Mouse (Mus musculus) hindbrain, embryonic 14.5 days (tissue): ENCODE measurements at regions not wholly inside any gene's neighbourhood (a gene's known extent, or its start where the extent isn't known, plus 50 kb on each side); places are given as distances from the start of the nearest gene placed in this dataset.

Experiments used
- ATAC-seq: fragments of 200-750 bp; cut with Nextera tagmentation; 2 replicates; pipeline ENCODE4 v1.8.0; 2017; ENCODE audit warnings: moderate number of reproducible peaks, mild to moderate bottlenecking, moderate TSS enrichment, moderate library complexity; ENCODE audit not compliant: low FRiP score
- DNase-seq: peaks from one replicate; pipeline ENCODE4 v3.0.0-alpha.2; 2015; ENCODE audit warnings: low spot score
- H3K27ac ChIP-seq: fragments of 300-500 bp; sonication (generic); 2 replicates; pipeline ENCODE4 v1.5.1; 2014; ENCODE audit warnings: mild to moderate bottlenecking, moderate library complexity
- H3K27me3 ChIP-seq: fragments of 300-500 bp; sonication (generic); 2 replicates; pipeline ENCODE4 v1.6.1; 2014; ENCODE audit warnings: mild to moderate bottlenecking, low read length, mixed read lengths; ENCODE audit not compliant: control insufficient read depth, insufficient read depth
- H3K36me3 ChIP-seq: fragments of 300-500 bp; sonication (generic); replicated peaks from 2 replicates; pipeline ENCODE4 v1.6.1; 2014; ENCODE audit not compliant: control insufficient read depth, insufficient read depth
- H3K4me1 ChIP-seq: fragments of 300-500 bp; sonication (generic); replicated peaks from 2 replicates; pipeline ENCODE4 v1.6.1; 2014; ENCODE audit warnings: antibody characterized with exemption, low read length, mixed read lengths; ENCODE audit not compliant: control insufficient read depth, insufficient read depth
- H3K4me2 ChIP-seq: fragments of 300-500 bp; sonication (generic); replicated peaks from 2 replicates; pipeline ENCODE4 v1.6.1; 2014; ENCODE audit warnings: mild to moderate bottlenecking, moderate library complexity
- H3K4me3 ChIP-seq: fragments of 300-500 bp; sonication (generic); replicated peaks from 2 replicates; pipeline ENCODE4 v1.5.1; 2014; ENCODE audit warnings: mild to moderate bottlenecking, low read length
- H3K9ac ChIP-seq: fragments of 300-500 bp; sonication (generic); 2 replicates; pipeline ENCODE4 v1.6.1; 2014
- H3K9me3 ChIP-seq: fragments of 300-500 bp; sonication (generic); 2 replicates; pipeline ENCODE4 v1.6.1; 2016; ENCODE audit warnings: low read length; ENCODE audit not compliant: control insufficient read depth
- WGBS: fragments of 180-500 bp; shearing (Covaris S2); extraction: QIAGEN DNeasy Blood & Tissue Kit; methylation state at CpG from one replicate; pipeline ENCODE4 v1.1.7; 2014; 5-methylcytosine and 5-hydroxymethylcytosine counted together

GRCm38 (mm10) chr10:21762516-21762915 is 119.5 kb upstream of the Sgk1 start:
- H3K27ac ChIP-seq, result no peak overlapping the region
- WGBS, result 91% methylated on average over 5 of the region's 5 CpGs
- H3K9ac ChIP-seq, result no peak overlapping the region
- no peaks in the 10 kb centered on the region for H3K4me1 ChIP-seq
- DNase-seq (no peak), ATAC-seq (no peak)
- no peaks in the 10 kb centered on the region for H3K27me3 ChIP-seq
- H3K9me3 ChIP-seq, result no peaks in the 10 kb centered on the region
- no peak overlapping the region for H3K4me2 ChIP-seq
- H3K4me3 ChIP-seq, result no peak overlapping the region
- H3K36me3 ChIP-seq, result no peaks in the 10 kb centered on the region

- ATAC-seq (no peak), DNase-seq (no peak)
- no peaks in the 10 kb centered on the region for H3K9me3 ChIP-seq
- H3K4me1 ChIP-seq, result no peaks in the 10 kb centered on the region
- H3K4me3 ChIP-seq, result no peak overlapping the region
- no peaks in the 10 kb centered on the region for H3K27me3 ChIP-seq
- H3K36me3 ChIP-seq, result no peaks in the 10 kb centered on the region
- no peak overlapping the region for H3K27ac ChIP-seq
- 94% methylated on average over 17 of the region's 17 CpGs for WGBS
- H3K4me2 ChIP-seq, result no peak overlapping the region
- no peak overlapping the region for H3K9ac ChIP-seq
Observed at GRCm38 (mm10) chr10:21763017-21763964, 118.7 kb upstream of the Sgk1 start.

GRCm38 (mm10) chr10:21764090-21764489 is 117.9 kb upstream of the Sgk1 start:
- Histone ChIP-seq H3K27me3 (no peaks in the 10 kb centered on the region), H3K9me3 (no peaks in the 10 kb centered on the region), H3K9ac (no peak overlapping the region), H3K4me2 (no peak overlapping the region), H3K4me1 (no peaks in the 10 kb centered on the region), H3K4me3 (no peak overlapping the region), H3K36me3 (no peaks in the 10 kb centered on the region), H3K27ac (no peak overlapping the region)
- WGBS, result 91% methylated on average over 8 of the region's 8 CpGs
- no peak for DNase-seq
- ATAC-seq, result no peak

- no peak overlapping the region for H3K9ac ChIP-seq
- no peaks in the 10 kb centered on the region for H3K36me3 ChIP-seq
- DNase-seq (no peak), ATAC-seq (no peak)
- no peak overlapping the region for H3K4me3 ChIP-seq
- no peak overlapping the region for H3K4me2 ChIP-seq
- 83% methylated on average over 13 of the region's 13 CpGs for WGBS
- H3K4me1 ChIP-seq, result no peaks in the 10 kb centered on the region
- H3K27ac ChIP-seq, result no peak overlapping the region
- no peaks in the 10 kb centered on the region for H3K9me3 ChIP-seq
- H3K27me3 ChIP-seq, result no peaks in the 10 kb centered on the region
Observed at GRCm38 (mm10) chr10:21764891-21765290, 117.1 kb upstream of the Sgk1 start.

- Histone ChIP-seq H3K36me3 (no peaks in the 10 kb centered on the region), H3K9ac (no peak overlapping the region), H3K4me2 (no peak overlapping the region), H3K9me3 (no peaks in the 10 kb centered on the region), H3K27me3 (no peaks in the 10 kb centered on the region), H3K4me1 (no peaks in the 10 kb centered on the region), H3K4me3 (no peak overlapping the region), H3K27ac (no peak overlapping the region)
- no peak for ATAC-seq
- WGBS, result 65% methylated on average over 4 of the region's 4 CpGs
- no peak for DNase-seq
Observed at GRCm38 (mm10) chr10:21773548-21773947, 108.4 kb upstream of the Sgk1 start.

GRCm38 (mm10) chr10:21775441-21775840 is 106.5 kb upstream of the Sgk1 start:
- Histone ChIP-seq H3K4me1 (no peaks in the 10 kb centered on the region), H3K27ac (no peak overlapping the region), H3K9me3 (no peaks in the 10 kb centered on the region), H3K4me2 (no peak overlapping the region), H3K36me3 (no peaks in the 10 kb centered on the region), H3K4me3 (no peak overlapping the region), H3K9ac (no peak overlapping the region), H3K27me3 (no peaks in the 10 kb centered on the region)
- no peak for ATAC-seq
- WGBS, result 90% methylated on average over 5 of the region's 5 CpGs
- no peak for DNase-seq

GRCm38 (mm10) chr10:21775911-21776761 is 105.8 kb upstream of the Sgk1 start:
- Histone ChIP-seq H3K4me3 (no peak overlapping the region), H3K36me3 (no peaks in the 10 kb centered on the region), H3K27me3 (no peaks in the 10 kb centered on the region), H3K4me2 (no peak overlapping the region), H3K9me3 (no peaks in the 10 kb centered on the region), H3K9ac (no peak overlapping the region), H3K27ac (no peak overlapping the region), H3K4me1 (no peaks in the 10 kb centered on the region)
- DNase-seq (no peak), ATAC-seq (no peak)
- 57% methylated on average over 12 of the region's 12 CpGs for WGBS

GRCm38 (mm10) chr10:21776762-21777080 is 105.3 kb upstream of the Sgk1 start:
- no peak overlapping the region for H3K9ac ChIP-seq
- no peak overlapping the region for H3K27ac ChIP-seq
- H3K36me3 ChIP-seq, result no peaks in the 10 kb centered on the region
- H3K9me3 ChIP-seq, result no peaks in the 10 kb centered on the region
- no peaks in the 10 kb centered on the region for H3K4me1 ChIP-seq
- H3K4me3 ChIP-seq, result no peak overlapping the region
- 69% methylated on average over 8 of the region's 8 CpGs for WGBS
- H3K27me3 ChIP-seq, result no peaks in the 10 kb centered on the region
- no peak for ATAC-seq
- DNase-seq, result no peak
- no peak overlapping the region for H3K4me2 ChIP-seq

- Histone ChIP-seq H3K9ac (no peak overlapping the region), H3K4me2 (no peak overlapping the region), H3K27ac (no peak overlapping the region), H3K36me3 (no peaks in the 10 kb centered on the region), H3K4me3 (no peak overlapping the region), H3K4me1 (no peaks in the 10 kb centered on the region), H3K9me3 (no peaks in the 10 kb centered on the region), H3K27me3 (no peaks in the 10 kb centered on the region)
- WGBS, result 85% methylated on average over 3 of the region's 3 CpGs
- ATAC-seq (no peak), DNase-seq (no peak)
Observed at GRCm38 (mm10) chr10:21777103-21777502, 104.9 kb upstream of the Sgk1 start.
